Mouse (Mus musculus) brain, embryonic 14.5 days (tissue): Measurements from ENCODE around the gene Dmpk.

Source experiments
- CTCF ChIP-seq: fragments of 200-500 bp; IDR thresholded peaks from 2 replicates; pipeline ENCODE4 v1.5.1; 2012; ENCODE audit warnings: inconsistent platforms, mild to moderate bottlenecking, moderate library complexity, borderline replicate concordance; ENCODE audit not compliant: insufficient read depth, insufficient read length; ENCODE audit errors: extremely low read depth
- POLR2A ChIP-seq: fragments of 200-500 bp; IDR thresholded peaks from 2 replicates; pipeline ENCODE4 v1.6.1; 2012; ENCODE audit warnings: mild to moderate bottlenecking, inconsistent platforms, borderline replicate concordance; ENCODE audit not compliant: poor library complexity, insufficient read depth, insufficient read length, severe bottlenecking; ENCODE audit errors: extremely low read depth

DNA sequence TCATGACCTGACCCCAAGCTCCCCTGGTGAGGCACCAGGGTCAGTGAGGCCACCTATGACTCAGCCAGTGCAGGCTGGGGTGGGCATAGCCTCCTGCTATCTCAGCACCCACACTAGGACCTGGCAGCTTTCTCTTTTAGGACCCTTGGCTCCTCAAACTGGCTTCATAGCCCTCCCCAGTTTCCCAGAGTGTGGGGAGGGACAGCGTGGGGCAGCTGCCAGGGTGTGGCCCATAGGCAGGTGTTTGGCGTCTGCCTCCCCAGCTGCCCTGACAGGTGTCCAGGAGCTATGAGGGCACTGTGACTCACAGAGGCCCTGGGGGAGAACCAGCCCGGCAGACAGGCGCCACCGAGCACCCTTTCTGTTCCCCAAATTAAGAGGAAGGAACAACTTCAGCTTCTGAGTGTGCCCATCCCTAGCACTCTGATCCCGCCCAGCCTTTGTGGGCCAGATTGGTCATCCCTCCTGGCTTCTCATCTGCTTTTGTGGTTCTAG lies 675 bp downstream of the Dmpk start:
- TF ChIP-seq CTCF, result no peak
- TF ChIP-seq POLR2A, result no peak
